Mouse (Mus musculus) neural tube, embryonic 12.5 days (tissue): Measurements from ENCODE around the gene Plin3. TPM values are rescaled to one million over a fixed set of nuclear protein-coding genes. Genes with fewer than 3 reads are reported as not detected.
A peak's percentile ranks its signal among the peaks of the same experiment; 100 is the strongest.

Experiments used
- ATAC-seq: fragments of 200-750 bp; cut with Nextera tagmentation; 2 replicates; pipeline ENCODE4 v1.8.0; 2017; ENCODE audit warnings: low read depth, mild to moderate bottlenecking, moderate TSS enrichment, moderate library complexity; ENCODE audit not compliant: low FRiP score
- H3K27ac ChIP-seq: fragments of 300-500 bp; sonication (generic); 2 replicates; pipeline ENCODE4 v1.5.1; 2016
- H3K27me3 ChIP-seq: fragments of 300-500 bp; sonication (generic); replicated peaks from 2 replicates; pipeline ENCODE4 v1.6.1; 2016; ENCODE audit warnings: mild to moderate bottlenecking
- H3K36me3 ChIP-seq: fragments of 300-500 bp; sonication (generic); 2 replicates; pipeline ENCODE4 v1.6.1; 2016; ENCODE audit warnings: mild to moderate bottlenecking
- H3K4me1 ChIP-seq: fragments of 300-500 bp; sonication (generic); 2 replicates; pipeline ENCODE4 v1.6.1; 2016
- H3K4me2 ChIP-seq: fragments of 300-500 bp; sonication (generic); replicated peaks from 2 replicates; pipeline ENCODE4 v1.6.1; 2016; ENCODE audit warnings: mild to moderate bottlenecking
- H3K4me3 ChIP-seq: fragments of 300-500 bp; sonication (generic); 2 replicates; pipeline ENCODE4 v1.5.1; 2016
- H3K9ac ChIP-seq: fragments of 300-500 bp; sonication (generic); 2 replicates; pipeline ENCODE4 v1.6.1; 2016; ENCODE audit warnings: mild to moderate bottlenecking
- H3K9me3 ChIP-seq: fragments of 300-500 bp; sonication (generic); 2 replicates; pipeline ENCODE4 v1.6.1; 2016; ENCODE audit warnings: mild to moderate bottlenecking
- WGBS: fragments of 180-500 bp; shearing (Covaris S2); methylation state at CpG from one replicate; pipeline ENCODE4 v1.1.7; 2016; 5-methylcytosine and 5-hydroxymethylcytosine counted together
- polyA plus RNA-seq: library from polyadenylated mRNA; unstranded; fragments of >200 nt; fragmentation: Nextera tagmentation; extraction: Ambion mirVana; gene quantifications from 2 replicates; pipeline ENCODE4 v1.2.1, GENCODE M21; 2016

Plin3 gene
- polyA plus RNA-seq, 1 experiment from 2014 or later, result 31.7 TPM

DNA sequence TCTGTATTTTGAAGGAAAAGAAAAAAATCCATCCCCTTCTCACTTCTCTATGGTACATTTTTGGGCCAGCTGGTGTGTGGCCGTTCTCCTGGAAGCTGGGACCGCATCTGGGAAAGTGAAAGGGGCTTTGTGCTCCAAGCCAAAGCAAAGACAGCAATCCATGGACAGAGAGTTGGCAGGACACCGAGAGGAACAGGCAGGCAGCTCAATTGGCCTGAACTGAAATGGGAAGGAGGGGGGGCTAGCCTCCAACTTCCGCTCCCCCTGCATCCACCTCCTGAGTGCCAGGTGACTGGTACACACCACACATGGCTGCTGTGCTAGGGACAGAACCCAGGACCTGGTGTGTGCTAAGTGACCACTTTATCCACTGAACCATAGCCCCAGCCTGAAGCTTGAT, 9.9 kb downstream of the Plin3 start:
- H3K27ac ChIP-seq, result no peak overlapping the region
- H3K27me3 ChIP-seq, result no peaks in the 10 kb centered on the region
- no peak overlapping the region for H3K9ac ChIP-seq
- peaks cover 12% of the 10 kb centered on the region for H3K36me3 ChIP-seq
- ATAC-seq, result no peak
- peaks cover 3% of the 10 kb centered on the region for H3K4me1 ChIP-seq
- 86% methylated on average over 4 of the region's 4 CpGs for WGBS
- no peak overlapping the region for H3K4me2 ChIP-seq
- H3K4me3 ChIP-seq, result no peak overlapping the region
- no peaks in the 10 kb centered on the region for H3K9me3 ChIP-seq

GRCm38 (mm10) chr17:56281193-56281592, 11.5 kb downstream of the Plin3 start:
- no peaks in the 10 kb centered on the region for H3K27me3 ChIP-seq
- H3K9ac ChIP-seq, result no peak overlapping the region
- WGBS, result 90% methylated on average over 12 of the region's 12 CpGs
- peaks cover 12% of the 10 kb centered on the region for H3K36me3 ChIP-seq
- no peaks in the 10 kb centered on the region for H3K9me3 ChIP-seq
- H3K4me1 ChIP-seq, result peaks cover 13% of the 10 kb centered on the region; the same call in 1 of the 2 replicates
- H3K27ac ChIP-seq, result no peak overlapping the region
- no peak for ATAC-seq
- no peak overlapping the region for H3K4me3 ChIP-seq
- H3K4me2 ChIP-seq, result no peak overlapping the region

- no peak for ATAC-seq
- Histone ChIP-seq H3K27ac (no peak overlapping the region), H3K4me2 (no peak overlapping the region), H3K9me3 (no peaks in the 10 kb centered on the region), H3K27me3 (no peaks in the 10 kb centered on the region), H3K36me3 (peaks cover 7% of the 10 kb centered on the region; the same call in 1 of the 2 replicates), H3K9ac (no peak overlapping the region), H3K4me1 (peaks cover 16% of the 10 kb centered on the region; the same call in 1 of the 2 replicates), H3K4me3 (no peak overlapping the region)
- 90% methylated on average over 12 of the region's 12 CpGs for WGBS
These were observed 13.1 kb downstream of the Plin3 start for GRCm38 (mm10) chr17:56279481-56280155.

DNA sequence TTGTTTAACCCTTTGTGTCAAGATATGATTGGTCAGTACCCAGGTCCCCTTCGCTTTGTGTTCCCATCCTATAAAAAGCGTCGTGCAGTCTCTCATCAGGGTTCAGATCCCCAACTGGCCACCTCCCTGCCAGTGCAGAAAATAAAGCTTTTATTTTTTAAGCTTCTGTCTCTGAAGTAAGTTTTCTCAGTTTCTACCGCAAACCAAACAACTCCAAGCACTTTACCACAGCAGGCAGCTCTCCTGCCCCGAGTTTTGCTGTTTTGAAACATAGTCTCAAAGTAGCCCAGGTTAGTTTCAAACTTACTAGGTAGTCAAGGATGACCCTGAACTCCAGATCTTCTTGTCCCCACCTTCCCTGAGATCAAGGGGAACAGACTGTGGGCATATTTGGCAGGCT, 14.3 kb downstream of the Plin3 start:
- Histone ChIP-seq H3K36me3 (peaks cover 7% of the 10 kb centered on the region; the same call in 1 of the 2 replicates), H3K27ac (no peak overlapping the region), H3K4me2 (no peak overlapping the region), H3K4me3 (no peak overlapping the region), H3K27me3 (no peaks in the 10 kb centered on the region), H3K9ac (no peak overlapping the region), H3K9me3 (no peaks in the 10 kb centered on the region), H3K4me1 (peaks cover 16% of the 10 kb centered on the region; the same call in 1 of the 2 replicates)
- no peak for ATAC-seq
- 90% methylated on average over 5 of the region's 5 CpGs for WGBS

- WGBS, result 50% methylated on average over 2 of the region's 2 CpGs
- Histone ChIP-seq H3K36me3 (peaks cover 7% of the 10 kb centered on the region; the same call in 1 of the 2 replicates), H3K4me2 (0 out of 2 replicates have a peak overlapping the region, but pooled peaks have one; percentile 75), H3K4me1 (peaks cover 16% of the 10 kb centered on the region; the same call in 1 of the 2 replicates), H3K27me3 (no peaks in the 10 kb centered on the region), H3K9ac (no peak overlapping the region; the same call in 1 of the 2 replicates), H3K4me3 (no peak overlapping the region), H3K27ac (no peak overlapping the region), H3K9me3 (no peaks in the 10 kb centered on the region)
- ATAC-seq, result no peak
These were observed 15.1 kb downstream of the Plin3 start for GRCm38 (mm10) chr17:56277567-56277893.

GRCm38 (mm10) chr17:56276643-56277566, 15.8 kb downstream of the Plin3 start, which contains the start of gene Ticam1:
Gene Ticam1 (minus strand): TSS chr17:56276786.
- Histone ChIP-seq H3K27me3 (no peaks in the 10 kb centered on the region), H3K4me2 (peak within 1 kb of the TSS; percentile 75), H3K4me3 (peak within 1 kb of the TSS; percentile 37), H3K9me3 (no peaks in the 10 kb centered on the region), H3K9ac (peak within 1 kb of the TSS; percentile 54), H3K36me3 (peaks cover 7% of the 10 kb centered on the region; the same call in 1 of the 2 replicates), H3K4me1 (peaks cover 16% of the 10 kb centered on the region; the same call in 1 of the 2 replicates), H3K27ac (no peak within 1 kb of the TSS)
- ATAC-seq, result peak; percentile 80
- 9% methylated on average over 21 of the region's 21 CpGs for WGBS

GRCm38 (mm10) chr17:56275842-56276480, 16.7 kb downstream of the Plin3 start:
- H3K27ac ChIP-seq, result no peak overlapping the region
- no peaks in the 10 kb centered on the region for H3K27me3 ChIP-seq
- 0 out of 2 replicates have a peak, but pooled peaks cover 3% of the 10 kb centered on the region for H3K36me3 ChIP-seq
- WGBS, result 32% methylated on average over 5 of the region's 5 CpGs
- H3K4me3 ChIP-seq, result peak overlapping the region; percentile 37
- H3K9ac ChIP-seq, result peak overlapping the region; percentile 54
- peak overlapping the region; percentile 75 for H3K4me2 ChIP-seq
- H3K9me3 ChIP-seq, result no peaks in the 10 kb centered on the region
- no peak for ATAC-seq
- peaks cover 16% of the 10 kb centered on the region; the same call in 1 of the 2 replicates for H3K4me1 ChIP-seq

GRCm38 (mm10) chr17:56273986-56274385, 18.7 kb downstream of the Plin3 start:
- WGBS, result 88% methylated on average over 5 of the region's 5 CpGs
- no peak overlapping the region for H3K27ac ChIP-seq
- H3K4me1 ChIP-seq, result peaks cover 23% of the 10 kb centered on the region; the same call in 1 of the 2 replicates
- no peaks in the 10 kb centered on the region for H3K27me3 ChIP-seq
- no peak overlapping the region for H3K4me2 ChIP-seq
- ATAC-seq, result no peak
- H3K9me3 ChIP-seq, result no peaks in the 10 kb centered on the region
- no peak overlapping the region for H3K4me3 ChIP-seq
- no peak overlapping the region for H3K9ac ChIP-seq
- H3K36me3 ChIP-seq, result no peaks in the 10 kb centered on the region

DNA sequence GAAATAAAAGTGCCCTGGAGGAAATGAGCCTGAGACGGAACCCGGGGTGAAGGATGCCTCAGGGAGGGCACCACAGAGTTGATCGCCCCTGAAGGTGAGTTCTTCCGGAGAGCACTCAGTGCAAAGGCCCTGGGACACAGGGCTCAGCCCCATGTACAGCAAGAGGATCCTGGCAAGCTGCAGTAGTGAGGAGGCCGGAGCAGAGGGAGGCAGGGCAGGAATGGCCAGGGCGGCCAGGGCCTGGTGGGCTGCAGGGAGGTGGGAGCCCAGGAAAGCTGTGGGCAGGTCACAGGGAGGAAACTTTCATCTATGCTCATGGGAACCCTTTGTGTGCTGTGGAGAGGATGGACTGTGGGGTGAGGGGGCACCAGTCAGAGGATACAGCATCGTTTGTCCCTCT, 19.2 kb downstream of the Plin3 start:
- Histone ChIP-seq H3K27ac (no peak overlapping the region), H3K36me3 (no peaks in the 10 kb centered on the region), H3K4me3 (no peak overlapping the region), H3K4me2 (no peak overlapping the region), H3K9ac (no peak overlapping the region), H3K9me3 (no peaks in the 10 kb centered on the region), H3K27me3 (no peaks in the 10 kb centered on the region), H3K4me1 (peaks cover 23% of the 10 kb centered on the region; the same call in 1 of the 2 replicates)
- ATAC-seq, result no peak
- 88% methylated on average over 7 of the region's 7 CpGs for WGBS

GRCm38 (mm10) chr17:56272644-56273043, 20.0 kb downstream of the Plin3 start:
- no peaks in the 10 kb centered on the region for H3K36me3 ChIP-seq
- peaks cover 23% of the 10 kb centered on the region; the same call in 1 of the 2 replicates for H3K4me1 ChIP-seq
- H3K4me2 ChIP-seq, result no peak overlapping the region
- no peaks in the 10 kb centered on the region for H3K27me3 ChIP-seq
- no peak for ATAC-seq
- no peak overlapping the region for H3K4me3 ChIP-seq
- WGBS, result 76% methylated on average over 3 of the region's 3 CpGs
- no peaks in the 10 kb centered on the region for H3K9me3 ChIP-seq
- no peak overlapping the region for H3K9ac ChIP-seq
- H3K27ac ChIP-seq, result no peak overlapping the region

- Histone ChIP-seq H3K4me2 (no peak overlapping the region), H3K4me1 (peaks cover 15% of the 10 kb centered on the region; the same call in 1 of the 2 replicates), H3K9me3 (no peaks in the 10 kb centered on the region), H3K36me3 (no peaks in the 10 kb centered on the region), H3K4me3 (no peak overlapping the region), H3K27ac (no peak overlapping the region), H3K9ac (no peak overlapping the region), H3K27me3 (no peaks in the 10 kb centered on the region)
- 85% methylated on average over 12 of the region's 12 CpGs for WGBS
- ATAC-seq, result no peak
These were observed 20.9 kb downstream of the Plin3 start for GRCm38 (mm10) chr17:56271609-56272253.
